Mouse (Mus musculus) cerebellum, adult 2 months (tissue): ENCODE data around the gene Fign. TPM values are rescaled to one million over a fixed set of nuclear protein-coding genes. Genes with fewer than 3 reads are reported as not detected.

Experiments used
- DNase-seq, 2 experiments: peaks; one replicate each; pipeline ENCODE4 v3.0.0; 2021
- H3K27ac ChIP-seq: fragments of 200-500 bp; 2 replicates; pipeline ENCODE4 v1.5.1; 2012; ENCODE audit warnings: low read length, control low read depth, inconsistent platforms; ENCODE audit not compliant: insufficient read depth
- H3K27me3 ChIP-seq: fragments of 200-500 bp; 2 replicates; pipeline ENCODE4 v1.6.1; 2012; ENCODE audit warnings: inconsistent platforms, mild to moderate bottlenecking, low read length, moderate library complexity; ENCODE audit not compliant: control insufficient read depth, insufficient read depth
- H3K4me1 ChIP-seq: fragments of 200-500 bp; 2 replicates; pipeline ENCODE4 v1.6.1; 2011; ENCODE audit warnings: low read length; ENCODE audit not compliant: control insufficient read depth, insufficient read depth
- H3K4me3 ChIP-seq: fragments of 200-500 bp; replicated peaks from 2 replicates; pipeline ENCODE3; 2011; ENCODE audit warnings: mild to moderate bottlenecking, low read depth, low read length, control low read depth; ENCODE audit not compliant: insufficient read depth
- CTCF ChIP-seq: fragments of 200-500 bp; IDR thresholded peaks from 2 replicates; pipeline ENCODE4 v1.5.1; 2011; ENCODE audit warnings: low read depth, mild to moderate bottlenecking, control low read depth, low read length, moderate library complexity, borderline replicate concordance; ENCODE audit not compliant: insufficient read depth
- POLR2A ChIP-seq: fragments of 200-500 bp; IDR thresholded peaks from 2 replicates; pipeline ENCODE4 v1.6.1; 2011; ENCODE audit warnings: low read length, control low read depth, borderline replicate concordance; ENCODE audit not compliant: insufficient read depth
- WGBS: fragments of 180-500 bp; shearing (Covaris S2); methylation state at CpG from one replicate; pipeline ENCODE4 v1.1.7; 2018; 5-methylcytosine and 5-hydroxymethylcytosine counted together
- polyA plus RNA-seq: library from polyadenylated mRNA; depleted of rRNA; stranded (reverse); fragments of >200 nt; gene quantifications from 2 replicates; pipeline ENCODE4 v1.2.3, GENCODE M21; 2012

The Fign gene
- polyA plus RNA-seq, 1 experiment: 2.5 TPM

DNA sequence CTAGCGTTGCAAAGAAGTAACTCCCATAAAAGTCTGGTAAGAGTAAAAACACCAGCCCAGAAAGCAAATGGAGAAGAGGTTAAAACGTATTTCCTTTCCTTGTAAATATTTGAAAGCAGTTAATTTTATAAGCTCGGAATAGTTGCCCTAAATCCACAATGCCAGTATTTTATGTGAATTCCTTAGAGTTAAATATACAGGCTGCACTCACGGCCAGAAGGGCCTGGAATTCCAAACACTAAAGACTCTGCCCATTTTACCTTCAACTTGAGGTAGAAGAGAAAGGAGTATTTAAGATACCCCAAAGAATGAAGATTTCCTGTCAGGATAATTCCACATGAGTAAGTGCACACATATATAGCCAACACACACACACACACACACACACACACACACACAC is 128.2 kb downstream of the Fign start:
- H3K27me3 ChIP-seq: no peaks in the 10 kb centered on the region
- TF ChIP-seq CTCF (no peak), POLR2A (no peak)
- no peak overlapping the region for H3K4me3 ChIP-seq
- no peak overlapping the region for H3K27ac ChIP-seq
- WGBS: 88% methylated on average over 4 of the region's 4 CpGs
- no peak for DNase-seq
- H3K4me1 ChIP-seq: no peaks in the 10 kb centered on the region

DNA sequence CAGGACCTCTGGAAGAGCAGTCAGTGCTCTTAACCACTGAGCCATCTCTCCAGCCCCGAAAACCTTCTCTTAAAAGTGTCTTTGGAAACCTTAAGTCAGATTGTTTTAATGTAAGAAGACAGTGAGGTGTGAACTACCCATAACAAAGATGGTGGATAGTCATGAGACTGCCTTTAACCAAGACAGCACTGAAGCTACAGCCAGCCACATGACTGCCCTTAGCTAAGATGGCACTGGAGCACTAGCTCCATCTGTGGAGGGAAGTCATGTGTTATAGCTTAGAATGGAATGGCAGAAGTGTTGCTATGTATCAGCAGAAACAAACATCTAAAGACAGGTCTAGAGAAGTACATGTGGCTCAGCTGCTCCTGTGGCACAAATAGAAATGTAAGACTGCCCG is 166.8 kb downstream of the Fign start:
- TF ChIP-seq CTCF (no peak), POLR2A (no peak)
- WGBS: 92% methylated on average over 2 of the region's 2 CpGs
- no peaks in the 10 kb centered on the region for H3K4me1 ChIP-seq
- H3K4me3 ChIP-seq: no peak overlapping the region
- no peaks in the 10 kb centered on the region for H3K27me3 ChIP-seq
- no peak overlapping the region for H3K27ac ChIP-seq
- no peak for DNase-seq

DNA sequence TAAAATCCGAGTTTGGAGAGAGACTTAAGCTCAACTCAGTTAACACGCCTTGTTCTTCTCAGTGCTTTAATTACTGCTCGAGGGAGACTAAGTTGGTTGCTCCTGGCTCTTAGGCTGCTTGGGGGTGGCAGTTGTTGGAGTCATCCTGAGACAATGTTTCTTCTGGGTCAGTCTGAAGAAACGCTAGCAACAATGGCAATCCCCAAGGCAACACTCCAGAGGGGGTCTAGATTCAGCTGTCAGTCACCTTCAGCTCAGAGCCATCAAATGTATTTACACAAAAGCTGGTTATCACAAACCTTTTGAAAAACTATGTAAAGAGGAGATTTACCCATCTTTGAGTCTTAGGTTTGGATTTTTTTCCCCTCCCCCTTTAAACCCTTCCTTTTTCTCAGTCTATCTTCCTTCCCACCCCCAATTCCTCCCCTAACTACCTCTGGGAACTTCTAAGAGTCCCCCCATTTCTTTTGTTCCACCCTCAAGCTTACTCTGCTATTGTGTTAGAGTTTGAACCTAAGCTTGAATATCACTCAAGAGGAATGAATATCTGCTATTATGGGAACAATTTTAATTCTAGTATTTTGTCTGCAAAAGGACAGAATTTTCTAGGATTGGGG is 171.2 kb downstream of the Fign start:
- no peak overlapping the region for H3K4me3 ChIP-seq
- no peaks in the 10 kb centered on the region for H3K27me3 ChIP-seq
- no peak overlapping the region for H3K27ac ChIP-seq
- WGBS: 22% methylated on average over 4 of the region's 4 CpGs
- no peak for DNase-seq
- no peak for TF ChIP-seq CTCF
- TF ChIP-seq POLR2A: no peak
- H3K4me1 ChIP-seq: no peaks in the 10 kb centered on the region

DNA sequence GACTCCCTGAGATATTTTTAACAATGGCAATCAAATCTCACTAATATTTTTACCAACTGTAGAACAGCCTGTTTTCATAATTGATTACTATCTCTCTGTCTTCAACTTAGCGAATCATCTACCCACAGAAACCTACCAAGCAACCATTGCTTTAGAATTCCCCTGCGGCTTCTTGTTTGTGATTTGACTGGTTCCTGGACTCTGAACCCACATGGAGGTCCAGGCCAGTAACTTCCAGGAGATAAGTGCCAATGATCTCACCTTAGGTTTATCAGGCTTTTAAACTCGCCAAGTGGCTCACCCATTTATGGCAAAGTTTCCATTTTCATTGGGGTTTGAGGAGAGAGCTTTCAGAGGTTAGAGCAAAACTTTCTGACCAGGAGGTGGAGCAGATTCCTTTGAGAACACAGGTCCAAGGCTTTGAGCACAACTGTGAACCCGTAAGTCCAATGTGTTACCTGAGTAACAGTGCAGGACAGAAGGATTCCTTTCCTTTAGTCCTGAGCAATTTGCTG is 172.1 kb downstream of the Fign start:
- H3K4me3 ChIP-seq: no peak overlapping the region
- H3K27ac ChIP-seq: no peak overlapping the region
- 87% methylated on average over 4 of the region's 4 CpGs for WGBS
- no peak for DNase-seq
- TF ChIP-seq CTCF: no peak
- no peak for TF ChIP-seq POLR2A
- no peaks in the 10 kb centered on the region for H3K27me3 ChIP-seq
- H3K4me1 ChIP-seq: no peaks in the 10 kb centered on the region
